Mouse (Mus musculus): ENCODE data around the gene Cd46.

DNA sequence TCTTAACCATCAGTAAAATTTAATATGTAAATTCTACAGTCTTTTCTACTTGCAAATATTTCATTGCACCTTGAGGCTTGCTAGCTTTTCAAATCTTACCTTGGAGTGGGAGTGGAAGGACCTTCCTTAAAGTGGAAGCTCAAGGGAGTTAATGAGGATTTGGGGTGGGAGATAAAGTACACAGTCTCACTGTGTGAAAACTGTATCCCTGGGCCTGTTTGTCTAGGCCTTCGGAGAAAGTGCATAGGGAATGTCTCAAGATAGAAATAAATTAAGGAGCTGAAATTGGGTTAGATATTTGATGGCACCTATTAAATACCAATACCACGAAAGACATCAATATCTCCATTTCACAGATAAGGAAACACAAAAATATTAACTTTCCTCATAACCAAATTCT, 38.4 kb upstream of the Cd46 start:
- no peak for TF ChIP-seq MAFK (IDR thresholded peaks at IDR 0.05; ENCODE audit: insufficient read depth, low read depth, low read length)
- TF ChIP-seq ZC3H11A (IDR thresholded peaks at IDR 0.05; ENCODE audit: borderline replicate concordance, low read depth, low read length), result no peak
- TF ChIP-seq CHD2 (IDR thresholded peaks at IDR 0.05; ENCODE audit: low read depth, low read length), result no peak
- no peak for TF ChIP-seq ZNF384 (IDR thresholded peaks at IDR 0.05; ENCODE audit: low read depth, low read length)

Data from ES-E14 (cell line).